Mouse (Mus musculus) gastrocnemius, postnatal 14 days (tissue): ENCODE measurements around the gene Dtx1. TPM values are rescaled to one million over a fixed set of nuclear protein-coding genes. Genes with fewer than 3 reads are reported as not detected.

Experiments
- DNase-seq: peaks from one replicate; pipeline ENCODE4 v3.0.0; 2021; ENCODE audit warnings: mixed read lengths
- intact Hi-C: fragments of 180-260 bp; cut with DNase I; formaldehyde crosslinking; loops from one replicate; pipeline ENCODE4 v1.15.1; 2025; ENCODE audit warnings: low total_unique reads
- total RNA-seq, 2 experiments: library from RNA; stranded (reverse); gene quantifications; 2 replicates each; pipeline ENCODE4 v1.2.3; 2021

Gene Dtx1
- total RNA-seq, 2 experiments from 2014 or later = 0.66 to 0.76 TPM

DNA sequence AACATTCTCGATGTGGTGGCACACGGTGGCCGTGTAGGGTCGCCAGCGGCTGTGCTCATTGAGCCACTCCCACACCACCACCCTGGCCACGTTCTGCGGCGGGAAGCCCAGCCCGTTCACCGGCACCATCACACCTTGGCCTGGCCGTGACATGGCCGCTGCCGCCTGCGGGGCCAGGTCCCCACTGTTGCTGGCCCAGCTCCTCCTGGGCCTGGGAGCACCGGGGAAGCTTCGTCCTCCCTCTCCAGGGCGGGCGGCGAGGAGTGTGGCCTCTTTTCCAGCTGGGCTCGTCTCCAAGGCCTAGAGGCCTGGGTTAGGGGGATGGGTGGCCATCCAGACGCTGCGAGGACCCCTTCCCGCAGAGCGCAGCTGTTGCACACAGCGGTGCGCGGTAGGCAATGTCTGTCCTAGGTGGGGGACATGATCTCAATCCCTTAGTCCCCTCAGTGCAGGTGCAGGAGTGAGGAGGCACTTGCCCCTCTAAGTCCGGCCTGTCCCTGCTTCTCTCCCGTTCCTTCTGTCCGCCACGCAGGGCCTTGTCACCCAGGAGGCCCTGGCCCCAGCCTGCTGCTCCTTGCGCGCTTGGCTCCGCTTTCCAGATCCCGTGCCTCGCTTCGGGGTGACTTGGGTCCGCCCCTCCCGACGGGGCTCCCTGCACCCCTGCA, 1.4 kb downstream of the Dtx1 start:
- peak; percentile 24 for DNase-seq
- intact Hi-C loops = loop anchor here (2.0 kb wide), 1 partner anchor 29 kb away; no protein-coding TSS in a partner anchor

DNA sequence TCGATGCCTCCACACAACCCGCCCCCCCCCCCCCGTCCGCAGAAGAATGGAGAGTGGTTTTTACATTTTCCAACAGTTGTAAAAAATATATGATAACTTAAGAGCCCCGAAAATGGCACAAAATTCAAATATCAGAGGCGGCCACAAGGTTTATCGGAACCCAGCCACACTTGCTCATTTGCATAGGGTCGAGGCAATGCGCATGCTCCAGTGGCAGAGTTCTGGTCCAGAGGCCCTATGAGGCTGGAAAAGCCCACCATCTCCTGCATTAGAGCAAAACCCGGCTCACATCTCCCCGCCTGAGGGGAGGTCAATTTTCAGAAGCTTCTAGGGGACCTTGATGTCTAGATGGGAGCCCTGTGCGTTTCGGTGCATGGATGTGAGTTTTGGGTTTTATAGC, 4.8 kb downstream of the Dtx1 start:
- intact Hi-C loops = no loop called here
- DNase-seq = no peak

DNA sequence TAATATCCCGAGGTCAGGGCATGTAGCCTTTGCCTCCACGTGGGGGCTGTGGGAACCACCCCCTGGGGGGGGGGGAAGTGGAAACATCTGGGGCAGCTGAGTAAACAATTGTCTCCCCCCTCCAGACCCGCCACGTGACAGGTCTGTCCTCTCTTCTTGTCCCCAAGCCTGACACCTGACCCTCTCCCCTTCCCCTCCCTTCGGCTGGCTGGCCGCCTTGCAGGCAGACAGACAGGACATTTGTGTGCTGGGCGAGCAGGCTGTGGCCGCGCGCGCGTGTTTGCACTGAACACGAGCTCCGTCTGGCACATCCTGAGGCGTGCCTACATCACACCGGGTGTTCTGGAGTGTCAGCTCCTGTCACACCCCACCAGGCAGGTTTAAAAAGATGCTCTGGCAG, 5.2 kb downstream of the Dtx1 start:
- no peak for DNase-seq
- intact Hi-C loops = no loop called here

DNA sequence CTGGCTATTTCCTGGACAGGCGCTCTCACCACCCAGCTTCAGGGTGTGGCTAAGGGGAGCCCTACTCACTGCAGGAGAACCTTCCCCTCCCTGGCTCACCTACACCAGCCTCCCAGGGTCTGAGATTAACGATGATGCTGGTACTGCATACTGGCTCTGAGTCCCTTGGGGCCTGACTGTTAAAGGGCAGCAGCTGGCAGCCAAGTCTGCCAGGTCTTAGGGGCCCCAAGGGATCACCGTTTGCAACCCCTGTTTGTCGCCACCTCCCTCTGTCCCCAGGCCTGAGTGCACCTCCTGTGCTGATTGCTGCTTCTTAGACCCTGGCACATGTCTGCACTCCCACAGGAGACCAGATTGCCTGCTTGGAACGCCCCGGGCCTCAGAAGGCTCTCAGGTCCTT, 7.3 kb downstream of the Dtx1 start:
- DNase-seq = no peak
- intact Hi-C loops = no loop called here

DNA sequence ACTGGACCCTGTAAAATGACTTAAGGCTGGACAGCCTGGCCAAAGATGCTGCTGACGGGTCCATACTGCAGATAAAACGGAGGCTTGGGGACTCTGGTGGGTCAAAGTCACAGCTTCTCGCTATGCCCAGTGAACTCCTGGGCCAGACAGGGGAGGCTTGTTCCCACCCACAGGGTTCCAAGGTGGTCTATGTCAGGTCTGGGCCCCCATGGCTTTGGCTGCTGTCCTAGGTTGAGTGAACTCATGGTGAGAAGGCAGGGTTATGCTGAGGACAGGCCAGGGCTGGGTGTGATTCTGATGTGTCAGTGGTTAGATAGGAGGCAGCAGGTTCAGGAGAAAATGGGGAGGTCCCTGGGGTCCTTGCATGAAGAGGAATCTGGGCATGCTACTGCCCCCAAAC, 8.1 kb downstream of the Dtx1 start:
- intact Hi-C loops = no loop called here
- DNase-seq = no peak

DNA sequence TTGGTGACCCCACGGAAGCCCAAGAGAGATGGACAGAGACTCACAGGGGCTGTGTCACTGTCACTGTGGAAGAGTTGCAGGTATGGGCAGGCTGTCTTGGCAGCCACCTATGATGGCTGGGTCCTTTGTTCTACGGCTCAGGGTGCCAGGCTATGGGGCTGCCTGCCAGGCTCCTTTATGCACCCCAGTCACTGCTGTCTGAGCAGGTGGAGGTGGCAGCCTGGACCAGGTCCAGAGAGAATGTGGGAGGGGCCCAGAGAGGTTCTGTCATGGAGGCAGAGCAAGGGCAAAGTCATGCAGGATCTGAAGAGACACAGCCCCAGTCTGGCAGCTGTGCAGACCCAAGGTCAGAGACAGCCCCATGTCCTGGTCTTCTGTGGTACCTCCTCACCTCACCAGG, 8.8 kb downstream of the Dtx1 start:
- intact Hi-C loops = no loop called here

DNA sequence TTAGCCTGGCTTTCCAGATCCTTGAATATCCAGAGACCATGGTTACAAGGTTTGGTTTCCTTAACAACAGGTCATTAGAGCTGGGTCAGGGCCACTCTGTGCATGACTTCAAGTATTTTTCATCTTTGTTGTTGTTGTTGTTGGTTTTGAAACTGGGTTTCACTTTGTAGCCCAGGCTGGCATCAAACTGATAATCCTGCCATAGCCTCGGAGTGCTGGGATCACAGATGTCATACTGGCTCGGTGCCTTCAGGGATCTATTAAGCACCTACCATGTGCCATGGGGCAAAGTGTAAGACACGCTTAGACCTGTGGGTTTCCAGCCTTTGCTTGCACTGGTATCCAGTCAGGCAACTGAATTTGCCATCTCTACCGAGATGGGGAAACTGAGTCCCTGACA, 9.3 kb downstream of the Dtx1 start:
- intact Hi-C loops = no loop called here

More for the DNA sequence above, 8.8 kb downstream of the Dtx1 start:
- no peak for DNase-seq

DNA sequence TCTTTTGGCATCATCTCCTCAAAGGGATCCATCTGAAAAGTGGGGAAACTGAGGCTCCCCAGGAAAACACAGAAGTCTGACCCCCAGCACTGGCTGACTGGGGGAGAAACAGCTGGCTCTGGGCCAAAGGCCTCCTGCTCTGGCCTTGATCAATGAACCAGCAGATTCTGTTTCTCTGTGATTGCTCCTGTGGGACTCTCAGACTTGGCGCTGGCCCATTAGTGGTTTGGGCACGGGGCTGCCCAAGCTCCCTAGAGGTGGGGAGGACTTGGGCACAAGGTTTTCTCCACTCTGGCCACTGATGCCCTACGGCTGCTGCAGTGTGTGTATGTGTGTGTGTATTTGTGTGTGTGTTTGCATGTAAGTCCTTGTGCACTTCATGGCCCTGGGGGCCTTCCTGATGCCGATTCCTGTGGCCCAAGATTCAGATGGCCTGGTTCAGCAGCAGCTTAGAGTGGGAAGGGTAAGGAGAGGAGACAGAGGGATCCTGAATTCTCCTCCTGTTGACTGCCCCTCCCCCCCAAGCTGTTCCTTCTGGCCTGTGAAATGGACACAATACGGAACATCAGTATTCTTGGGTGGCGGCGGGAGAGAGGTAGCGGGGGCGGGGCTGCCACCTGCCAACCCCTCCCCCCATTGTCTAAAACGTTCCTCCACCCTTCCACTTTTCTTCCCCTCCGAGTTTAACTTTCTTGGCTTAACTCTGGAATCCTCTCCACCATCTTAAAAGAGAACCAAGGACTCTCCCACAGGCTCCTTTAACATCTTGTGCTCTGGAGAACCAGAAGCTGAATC, 10.5 kb downstream of the Dtx1 start:
- DNase-seq = no peak
- intact Hi-C loops = no loop called here

More for the DNA sequence above, 9.3 kb downstream of the Dtx1 start:
- no peak for DNase-seq

DNA sequence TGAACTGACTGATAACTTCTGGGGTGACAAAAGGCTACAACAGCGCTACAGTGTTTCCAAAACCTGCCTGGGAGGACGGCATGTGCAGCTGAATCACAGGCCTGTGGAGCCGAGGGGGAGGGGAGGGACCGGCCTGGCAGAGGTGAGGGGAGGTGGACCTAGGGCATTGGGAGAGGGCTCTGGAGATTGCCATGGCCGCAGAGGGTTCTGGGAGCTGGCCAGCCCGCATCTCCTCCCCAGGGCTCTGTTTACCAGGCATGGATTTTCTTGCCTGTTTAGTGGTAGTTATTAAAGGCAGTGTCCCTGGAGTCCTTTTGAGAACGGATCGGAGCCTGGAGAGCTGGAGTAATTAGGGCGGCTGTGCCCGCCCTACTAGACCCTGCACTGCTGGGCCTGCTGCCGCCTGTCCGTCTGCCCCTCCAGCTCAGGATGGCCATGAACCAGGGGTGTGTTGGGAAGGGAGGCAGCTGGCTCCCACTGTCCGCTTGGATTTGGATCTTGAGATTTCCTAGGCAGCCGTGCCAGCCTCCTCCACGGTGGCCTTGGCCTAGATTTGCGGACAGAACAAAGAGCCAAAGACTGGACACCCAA, 12.8 kb downstream of the Dtx1 start:
- no peak for DNase-seq
- intact Hi-C loops = no loop called here

DNA sequence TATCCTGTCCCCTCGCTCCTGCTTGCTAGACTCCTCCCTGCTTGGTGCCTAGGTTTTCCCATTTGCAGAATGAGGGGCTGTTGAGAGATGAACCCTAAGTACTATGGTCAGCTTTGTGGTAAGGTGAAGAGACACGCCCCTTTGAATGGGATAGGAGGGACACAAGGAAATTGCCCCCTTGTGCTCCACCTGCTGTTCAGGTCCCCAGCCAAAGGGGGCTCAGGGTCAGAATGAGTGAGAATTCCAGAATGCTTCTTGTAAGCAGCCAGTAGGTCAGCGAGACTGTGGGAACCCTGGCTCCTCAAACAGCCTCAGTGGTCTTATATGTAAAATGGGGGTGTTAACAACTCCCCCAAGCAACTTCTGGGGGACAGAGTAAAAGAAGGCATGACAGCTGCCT, 13.5 kb downstream of the Dtx1 start:
- intact Hi-C loops = no loop called here
- DNase-seq = no peak

DNA sequence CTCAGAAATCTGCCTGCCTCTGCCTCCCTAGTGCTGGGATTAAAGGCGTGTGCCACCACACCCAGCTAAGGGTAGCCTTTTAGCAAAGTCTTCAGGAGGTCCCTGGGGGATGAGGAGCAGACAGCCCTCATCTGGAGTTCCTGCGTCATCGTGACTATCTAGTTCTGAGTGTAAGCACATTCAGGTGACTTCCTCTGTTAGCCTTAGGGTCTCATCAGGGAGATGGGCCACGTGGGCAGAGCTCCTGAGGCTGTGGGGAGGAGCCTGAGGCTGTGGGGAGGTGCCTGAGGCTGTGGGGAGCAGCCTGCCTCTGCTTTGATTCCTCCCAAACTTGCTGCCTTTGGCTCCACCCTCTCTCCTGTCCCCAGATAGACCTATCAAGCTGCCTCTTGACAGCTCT, 14.9 kb downstream of the Dtx1 start:
- DNase-seq = no peak
- intact Hi-C loops = no loop called here

DNA sequence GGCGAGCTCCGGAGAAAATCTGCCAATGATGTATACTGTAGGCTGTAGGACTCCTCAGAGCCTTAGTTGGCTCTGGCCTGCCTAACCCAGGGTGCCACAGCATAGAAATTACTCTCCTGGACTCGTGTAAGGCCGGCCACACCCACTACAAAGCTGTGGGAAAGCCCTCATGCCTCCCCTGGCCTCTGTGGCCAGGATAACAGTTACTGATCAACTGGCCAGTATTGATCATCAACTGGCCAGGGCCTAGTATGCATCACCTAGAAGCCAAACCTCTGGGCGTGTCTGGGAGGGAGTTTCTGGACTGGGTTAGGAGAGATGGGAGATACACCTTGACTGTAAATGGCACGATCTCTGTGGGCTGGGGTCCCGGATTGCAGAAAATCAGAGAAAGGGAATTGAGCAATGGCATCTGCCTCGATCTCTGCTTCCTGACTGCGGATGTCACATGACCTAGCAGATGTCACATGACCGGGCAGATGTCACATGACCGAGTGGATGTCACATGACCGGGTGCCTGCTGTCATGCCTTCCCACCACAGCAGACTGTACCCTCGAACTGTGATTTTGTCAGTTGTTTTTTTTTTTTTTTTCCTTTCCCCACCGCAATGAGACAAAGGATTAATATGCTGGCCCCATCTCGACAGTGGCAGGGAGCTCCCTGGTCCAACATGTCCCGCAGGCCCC, 15.5 kb downstream of the Dtx1 start:
- no peak for DNase-seq
- intact Hi-C loops = no loop called here

DNA sequence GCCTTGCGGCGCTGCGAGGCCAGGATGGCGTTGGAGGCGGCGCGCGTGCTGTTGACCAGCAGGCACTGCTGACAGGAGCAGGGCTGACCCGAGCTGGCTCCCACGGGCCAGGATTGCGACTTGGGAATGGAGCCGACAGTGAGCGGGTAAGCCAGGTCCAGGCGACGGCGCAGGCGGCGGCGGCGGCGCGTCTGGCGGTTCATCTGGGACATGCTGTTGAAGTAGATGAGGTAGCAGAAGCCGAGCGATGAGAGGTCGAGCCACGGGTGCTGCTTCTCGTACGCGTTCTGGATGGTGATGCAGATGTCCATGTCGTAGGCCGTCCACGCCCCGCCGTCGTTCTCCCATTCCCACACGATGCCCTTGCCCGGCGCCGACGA, 17.0 kb downstream of the Dtx1 start:
- intact Hi-C loops = no loop called here
- DNase-seq = no peak

DNA sequence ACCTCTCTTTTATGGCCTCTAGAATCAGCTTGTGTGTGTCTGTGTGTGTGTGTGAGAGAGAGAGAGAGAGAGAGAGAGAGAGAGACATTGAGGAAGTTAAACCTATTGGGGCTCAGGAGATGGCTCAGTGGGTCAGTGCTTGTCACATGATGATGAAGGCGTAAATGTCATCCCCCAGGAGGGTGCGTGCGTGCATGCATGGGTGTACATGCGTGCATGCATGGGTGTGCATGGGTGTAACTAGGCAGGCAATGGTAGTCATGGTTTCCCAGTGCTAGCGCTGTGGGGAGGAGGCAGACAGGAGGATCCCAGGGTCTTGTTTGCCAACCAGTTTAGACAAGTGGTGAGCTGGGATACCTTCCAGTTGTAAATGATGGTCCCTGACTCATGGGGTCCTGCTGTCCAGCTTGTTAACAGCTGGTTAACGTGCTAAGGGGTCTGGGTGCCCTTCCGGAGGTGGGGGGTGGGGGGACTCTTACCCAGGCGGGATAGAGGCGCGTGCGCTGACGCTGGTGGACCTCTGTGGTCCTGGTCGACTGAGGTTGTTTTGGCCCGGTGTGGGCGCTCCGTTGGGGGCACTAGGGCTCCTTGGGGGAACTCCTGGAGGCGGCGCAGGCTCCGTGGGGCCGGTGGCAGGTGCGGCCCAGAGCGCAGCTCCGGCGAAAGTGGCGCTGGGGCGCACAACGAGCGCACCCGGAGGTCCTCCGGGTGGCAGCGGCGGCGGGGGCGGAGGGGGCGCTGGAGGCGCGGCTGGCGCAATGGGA, 17.6 kb downstream of the Dtx1 start:
- intact Hi-C loops = no loop called here
- DNase-seq = no peak

DNA sequence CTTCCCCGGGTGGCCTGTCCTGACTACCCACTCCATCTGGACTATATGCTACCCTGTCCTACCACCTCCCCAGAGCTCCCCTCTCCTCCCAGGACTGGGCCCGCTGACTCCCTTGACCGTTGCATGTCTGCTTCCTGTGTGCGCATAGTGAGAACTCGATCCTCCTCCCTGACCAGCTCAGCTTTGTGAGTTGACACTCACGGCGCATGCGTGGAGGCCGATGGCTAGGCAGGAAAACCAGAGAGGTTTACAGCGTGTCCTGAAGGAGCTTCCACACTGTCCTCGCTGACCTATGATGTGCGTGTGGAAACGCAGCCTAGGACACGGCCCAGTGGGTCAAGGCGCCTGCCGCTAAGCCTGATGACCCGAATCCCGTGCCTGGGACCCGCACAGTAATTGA, 19.7 kb downstream of the Dtx1 start:
- DNase-seq = no peak

DNA sequence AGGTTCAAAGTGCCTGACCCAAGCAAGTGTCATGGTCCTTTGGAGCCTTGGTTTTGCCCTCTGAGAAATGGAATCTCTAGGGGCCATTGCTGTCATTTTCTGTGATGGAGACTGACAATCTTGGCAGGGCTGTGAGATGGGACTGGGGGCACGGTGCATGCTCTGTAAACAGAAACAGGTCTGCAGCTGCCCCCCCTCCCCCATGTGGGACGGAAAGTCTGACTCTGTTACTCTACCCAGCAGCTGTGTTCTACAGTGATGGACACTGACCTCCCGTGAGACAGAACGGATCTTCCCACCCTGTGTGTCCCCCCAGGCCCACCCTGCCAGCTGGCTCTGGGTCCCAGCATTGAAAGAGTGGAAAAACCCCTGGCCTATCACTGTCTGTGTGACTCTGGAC, 21.3 kb downstream of the Dtx1 start:
- DNase-seq = no peak
- intact Hi-C loops = no loop called here

More for the DNA sequence above, 19.7 kb downstream of the Dtx1 start:
- intact Hi-C loops = no loop called here

DNA sequence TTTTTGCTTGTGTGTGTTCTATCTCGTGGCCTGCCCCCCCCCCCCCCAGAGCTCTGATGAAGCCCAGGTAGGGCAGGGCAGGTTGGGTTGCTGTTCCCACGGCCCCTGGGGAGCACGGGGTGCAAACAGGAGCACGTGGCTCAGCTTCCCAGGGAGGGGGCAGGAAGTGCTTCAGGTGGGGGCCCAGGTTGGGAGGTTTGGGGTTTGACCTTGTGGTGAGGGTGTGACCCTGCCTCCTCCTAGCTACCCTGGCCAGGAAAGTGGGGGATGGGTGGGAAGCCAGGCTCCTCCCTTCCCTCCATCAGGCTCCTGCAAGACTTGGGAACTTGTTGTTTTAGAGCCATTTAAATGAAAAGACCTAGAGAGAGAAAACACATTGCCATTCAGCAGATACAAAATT, 23.3 kb downstream of the Dtx1 start:
- intact Hi-C loops = no loop called here
- DNase-seq = no peak

DNA sequence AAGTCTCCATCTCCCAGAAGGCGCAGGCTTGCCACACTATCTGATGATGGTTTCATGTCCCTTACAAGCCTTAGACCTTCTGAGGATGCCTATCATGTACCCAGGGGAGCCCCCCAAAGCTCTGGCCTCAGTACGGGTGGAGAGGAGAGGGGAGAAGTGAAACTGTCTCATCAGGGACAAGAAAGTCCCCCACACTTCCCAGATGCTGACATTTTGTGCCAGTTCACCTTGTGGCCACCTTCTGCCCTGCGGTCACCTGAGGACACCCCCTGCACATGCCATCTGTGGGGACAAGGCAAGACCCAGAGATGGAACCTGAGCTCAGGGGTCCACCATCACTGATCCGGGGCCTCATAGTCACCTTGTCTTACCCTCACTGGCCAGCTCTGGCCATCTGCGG, 23.8 kb downstream of the Dtx1 start:
- no peak for DNase-seq

DNA sequence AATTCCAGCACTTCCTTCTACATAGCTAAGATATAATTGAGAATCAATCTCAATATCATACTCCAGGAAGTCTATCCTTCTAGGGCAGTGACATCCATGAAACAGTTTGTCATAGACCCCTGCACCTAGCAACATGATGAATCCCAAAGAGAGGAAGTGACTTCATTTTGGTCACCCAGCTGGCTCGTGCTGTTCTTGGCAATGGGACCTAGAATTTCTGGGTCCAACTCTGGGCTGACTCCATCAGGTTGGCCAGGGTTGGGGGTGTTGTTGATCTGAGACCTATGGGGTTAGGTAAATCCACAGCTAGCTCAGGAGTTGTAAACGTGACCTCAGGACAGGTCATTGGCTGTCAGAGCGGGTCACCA, 24.3 kb downstream of the Dtx1 start:
- DNase-seq = no peak
- intact Hi-C loops = no loop called here

More for the DNA sequence above, 23.8 kb downstream of the Dtx1 start:
- intact Hi-C loops = no loop called here
